Mouse (Mus musculus) G1E (cell line): ENCODE measurements around the gene Dyx1c1.

Source experiments
- CTCF ChIP-seq: IDR thresholded peaks from 2 replicates; pipeline ENCODE4 v1.5.1; 2012; ENCODE audit warnings: low read depth, low read length, inconsistent platforms, mixed read lengths
- POLR2AphosphoS5 ChIP-seq: IDR thresholded peaks from 2 replicates; pipeline ENCODE4 v1.6.1; 2012; ENCODE audit warnings: low read depth, low read length, inconsistent platforms; ENCODE audit not compliant: insufficient replicate concordance

DNA sequence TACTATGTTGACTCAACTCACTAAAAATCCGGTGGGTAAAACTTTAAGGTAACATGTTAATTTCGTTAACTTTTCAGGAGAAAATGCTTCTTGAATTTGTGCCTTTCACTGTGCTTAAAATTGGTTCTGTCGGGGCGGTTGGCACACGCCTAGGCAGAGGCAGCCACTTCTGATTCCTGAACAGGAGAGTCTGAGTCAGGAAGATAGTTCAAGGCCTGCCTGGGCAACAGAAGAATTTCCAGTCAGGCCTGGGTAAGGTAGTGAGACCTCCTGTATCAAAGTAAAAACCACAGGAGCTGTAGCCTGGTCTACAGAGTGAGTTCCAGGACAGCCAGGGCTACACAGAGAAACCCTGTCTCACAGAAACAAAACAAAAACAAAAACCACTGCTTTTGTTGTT, 34.0 kb downstream of the Dyx1c1 start:
- TF ChIP-seq POLR2AphosphoS5 = no peak
- TF ChIP-seq CTCF = no peak
